Mouse (Mus musculus) heart, embryonic 13.5 days (tissue): ENCODE results near the gene Klhl26. TPM values are rescaled to one million over a fixed set of nuclear protein-coding genes. Genes with fewer than 3 reads are reported as not detected.

Experiments
- ATAC-seq: fragments of 200-750 bp; cut with Nextera tagmentation; 2 replicates; pipeline ENCODE4 v1.8.0; 2017; ENCODE audit warnings: moderate TSS enrichment; ENCODE audit not compliant: insufficient number of reproducible peaks, low FRiP score, low TSS enrichment; ENCODE audit errors: extremely low read depth
- H3K27ac ChIP-seq: fragments of 300-500 bp; sonication (generic); replicated peaks from 2 replicates; pipeline ENCODE4 v1.5.1; 2015; ENCODE audit warnings: moderate library complexity, mild to moderate bottlenecking, inconsistent platforms
- H3K27me3 ChIP-seq: fragments of 300-500 bp; sonication (generic); replicated peaks from 2 replicates; pipeline ENCODE4 v1.6.1; 2015; ENCODE audit warnings: mild to moderate bottlenecking, inconsistent platforms
- H3K36me3 ChIP-seq: fragments of 300-500 bp; sonication (generic); 2 replicates; pipeline ENCODE4 v1.6.1; 2015; ENCODE audit warnings: mild to moderate bottlenecking, inconsistent platforms
- H3K4me1 ChIP-seq: fragments of 300-500 bp; sonication (generic); 2 replicates; pipeline ENCODE4 v1.6.1; 2015; ENCODE audit warnings: inconsistent platforms
- H3K4me2 ChIP-seq: fragments of 300-500 bp; sonication (generic); 2 replicates; pipeline ENCODE4 v1.6.1; 2015; ENCODE audit warnings: inconsistent platforms, mild to moderate bottlenecking, moderate library complexity
- H3K4me3 ChIP-seq: fragments of 300-500 bp; sonication (generic); 2 replicates; pipeline ENCODE4 v1.5.1; 2015; ENCODE audit warnings: moderate library complexity, mild to moderate bottlenecking, inconsistent platforms
- H3K9ac ChIP-seq: fragments of 300-500 bp; sonication (generic); 2 replicates; pipeline ENCODE4 v1.6.1; 2015; ENCODE audit warnings: inconsistent platforms, mild to moderate bottlenecking, moderate library complexity
- H3K9me3 ChIP-seq: fragments of 300-500 bp; sonication (generic); 2 replicates; pipeline ENCODE4 v1.6.1; 2016; ENCODE audit warnings: inconsistent platforms
- WGBS: fragments of 180-500 bp; shearing (Covaris S2); methylation state at CpG from one replicate; pipeline ENCODE4 v1.1.7; 2015; ENCODE audit warnings: mixed read lengths; 5-methylcytosine and 5-hydroxymethylcytosine counted together
- polyA plus RNA-seq: library from polyadenylated mRNA; unstranded; fragments of >200 nt; fragmentation: Nextera tagmentation; extraction: Ambion mirVana; gene quantifications from 2 replicates; pipeline ENCODE4 v1.2.1, GENCODE M21; 2015

Gene Klhl26
- polyA plus RNA-seq, 1 experiment from 2014 or later: 12.4 TPM

- H3K27ac ChIP-seq: peak overlapping the region; percentile 36; the same call in 1 of the 2 replicates
- H3K36me3 ChIP-seq: peaks cover 9% of the 10 kb centered on the region; the same call in 1 of the 2 replicates
- WGBS: 86% methylated on average over 5 of the region's 5 CpGs
- H3K27me3 ChIP-seq: no peaks in the 10 kb centered on the region
- no peak for ATAC-seq
- H3K4me3 ChIP-seq: no peak overlapping the region
- H3K4me2 ChIP-seq: peak overlapping the region; percentile 13; the same call in 1 of the 2 replicates
- peak overlapping the region; percentile 14; the same call in 1 of the 2 replicates for H3K9ac ChIP-seq
- peaks cover 3% of the 10 kb centered on the region; the same call in 1 of the 2 replicates for H3K9me3 ChIP-seq
- peaks cover 40% of the 10 kb centered on the region for H3K4me1 ChIP-seq
Measured at GRCm38 (mm10) chr8:70460199-70460598, 16.6 kb downstream of the Klhl26 start.

GRCm38 (mm10) chr8:70459636-70460035 is 17.1 kb downstream of the Klhl26 start:
- Histone ChIP-seq H3K36me3 (peaks cover 9% of the 10 kb centered on the region; the same call in 1 of the 2 replicates), H3K4me3 (no peak overlapping the region), H3K9ac (no peak overlapping the region), H3K27me3 (no peaks in the 10 kb centered on the region), H3K4me1 (peaks cover 40% of the 10 kb centered on the region), H3K27ac (no peak overlapping the region), H3K4me2 (no peak overlapping the region), H3K9me3 (peaks cover 3% of the 10 kb centered on the region; the same call in 1 of the 2 replicates)
- 91% methylated on average over 2 of the region's 2 CpGs for WGBS
- ATAC-seq: no peak

GRCm38 (mm10) chr8:70458462-70458861 is 18.3 kb downstream of the Klhl26 start:
- H3K27ac ChIP-seq: no peak overlapping the region
- H3K9me3 ChIP-seq: peaks cover 3% of the 10 kb centered on the region; the same call in 1 of the 2 replicates
- no peak overlapping the region for H3K9ac ChIP-seq
- no peak for ATAC-seq
- H3K4me3 ChIP-seq: no peak overlapping the region
- H3K4me2 ChIP-seq: no peak overlapping the region
- H3K27me3 ChIP-seq: no peaks in the 10 kb centered on the region
- H3K4me1 ChIP-seq: peaks cover 49% of the 10 kb centered on the region
- 59% methylated on average over 3 of the region's 3 CpGs for WGBS
- peaks cover 9% of the 10 kb centered on the region; the same call in 1 of the 2 replicates for H3K36me3 ChIP-seq

GRCm38 (mm10) chr8:70457882-70458281 is 18.9 kb downstream of the Klhl26 start:
- no peak for ATAC-seq
- H3K9ac ChIP-seq: no peak overlapping the region
- 0 out of 2 replicates have a peak, but pooled peaks cover 1% of the 10 kb centered on the region for H3K27me3 ChIP-seq
- WGBS: 87% methylated on average over 6 of the region's 6 CpGs
- H3K9me3 ChIP-seq: peaks cover 3% of the 10 kb centered on the region; the same call in 1 of the 2 replicates
- no peak overlapping the region for H3K4me2 ChIP-seq
- H3K27ac ChIP-seq: no peak overlapping the region
- H3K4me1 ChIP-seq: peaks cover 52% of the 10 kb centered on the region
- H3K4me3 ChIP-seq: no peak overlapping the region
- peaks cover 9% of the 10 kb centered on the region; the same call in 1 of the 2 replicates for H3K36me3 ChIP-seq

- no peak overlapping the region for H3K4me3 ChIP-seq
- 96% methylated on average over 1 of the region's 1 CpGs for WGBS
- peaks cover 15% of the 10 kb centered on the region for H3K36me3 ChIP-seq
- H3K4me2 ChIP-seq: no peak overlapping the region
- no peak for ATAC-seq
- H3K27me3 ChIP-seq: peaks cover 7% of the 10 kb centered on the region; the same call in 1 of the 2 replicates
- H3K9ac ChIP-seq: 0 out of 2 replicates have a peak overlapping the region, but pooled peaks have one; percentile 3
- H3K9me3 ChIP-seq: peaks cover 3% of the 10 kb centered on the region; the same call in 1 of the 2 replicates
- peaks cover 54% of the 10 kb centered on the region for H3K4me1 ChIP-seq
- no peak overlapping the region for H3K27ac ChIP-seq
Measured at GRCm38 (mm10) chr8:70456996-70457395, 19.8 kb downstream of the Klhl26 start.

- H3K4me1 ChIP-seq: peaks cover 43% of the 10 kb centered on the region
- H3K4me3 ChIP-seq: no peak overlapping the region
- no peak for ATAC-seq
- no peak overlapping the region for H3K4me2 ChIP-seq
- H3K9me3 ChIP-seq: no peaks in the 10 kb centered on the region
- peaks cover 30% of the 10 kb centered on the region for H3K36me3 ChIP-seq
- H3K27me3 ChIP-seq: peaks cover 21% of the 10 kb centered on the region
- peak overlapping the region; percentile 75 for H3K27ac ChIP-seq
- H3K9ac ChIP-seq: peak overlapping the region; percentile 70
- 46% methylated on average over 5 of the region's 5 CpGs for WGBS
Measured at GRCm38 (mm10) chr8:70453852-70454251, 22.9 kb downstream of the Klhl26 start.

GRCm38 (mm10) chr8:70452196-70452966 is 24.4 kb downstream of the Klhl26 start:
- WGBS: 38% methylated on average over 52 of the region's 52 CpGs
- H3K36me3 ChIP-seq: peaks cover 30% of the 10 kb centered on the region
- peaks cover 53% of the 10 kb centered on the region for H3K4me1 ChIP-seq
- peak overlapping the region; percentile 22 for H3K4me2 ChIP-seq
- no peak for ATAC-seq
- H3K27ac ChIP-seq: no peak overlapping the region
- H3K27me3 ChIP-seq: peaks cover 21% of the 10 kb centered on the region
- H3K9me3 ChIP-seq: no peaks in the 10 kb centered on the region
- no peak overlapping the region for H3K4me3 ChIP-seq
- 0 out of 2 replicates have a peak overlapping the region, but pooled peaks have one; percentile 70 for H3K9ac ChIP-seq

- Histone ChIP-seq H3K27ac (peak overlapping the region; percentile 20), H3K36me3 (peaks cover 30% of the 10 kb centered on the region), H3K27me3 (peaks cover 31% of the 10 kb centered on the region), H3K9me3 (no peaks in the 10 kb centered on the region), H3K9ac (0 out of 2 replicates have a peak overlapping the region, but pooled peaks have one; percentile 37), H3K4me3 (no peak overlapping the region), H3K4me1 (peaks cover 32% of the 10 kb centered on the region), H3K4me2 (no peak overlapping the region)
- 53% methylated on average over 19 of the region's 19 CpGs for WGBS
- no peak for ATAC-seq
Measured at GRCm38 (mm10) chr8:70447639-70448420, 28.9 kb downstream of the Klhl26 start.

GRCm38 (mm10) chr8:70445988-70446387 is 30.8 kb downstream of the Klhl26 start:
- no peak overlapping the region for H3K4me3 ChIP-seq
- H3K27me3 ChIP-seq: peaks cover 17% of the 10 kb centered on the region; the same call in 1 of the 2 replicates
- H3K9me3 ChIP-seq: no peaks in the 10 kb centered on the region
- H3K4me1 ChIP-seq: peaks cover 20% of the 10 kb centered on the region
- peaks cover 15% of the 10 kb centered on the region for H3K36me3 ChIP-seq
- H3K9ac ChIP-seq: no peak overlapping the region
- no peak overlapping the region for H3K27ac ChIP-seq
- H3K4me2 ChIP-seq: no peak overlapping the region
- 72% methylated on average over 1 of the region's 1 CpGs for WGBS
- ATAC-seq: no peak

GRCm38 (mm10) chr8:70443326-70443725 is 33.4 kb downstream of the Klhl26 start:
- Histone ChIP-seq H3K27me3 (peaks cover 16% of the 10 kb centered on the region; the same call in 1 of the 2 replicates), H3K27ac (peak overlapping the region; percentile 53), H3K4me1 (peaks cover 20% of the 10 kb centered on the region), H3K4me3 (no peak overlapping the region), H3K36me3 (no peaks in the 10 kb centered on the region), H3K9ac (no peak overlapping the region), H3K4me2 (no peak overlapping the region), H3K9me3 (no peaks in the 10 kb centered on the region)
- ATAC-seq: no peak
- 64% methylated on average over 4 of the region's 4 CpGs for whole genome bisulfite sequencing

- H3K9me3 ChIP-seq: no peaks in the 10 kb centered on the region
- no peak overlapping the region for H3K4me3 ChIP-seq
- H3K36me3 ChIP-seq: no peaks in the 10 kb centered on the region
- no peak overlapping the region for H3K4me2 ChIP-seq
- no peak overlapping the region for H3K9ac ChIP-seq
- H3K27me3 ChIP-seq: peaks cover 10% of the 10 kb centered on the region; the same call in 1 of the 2 replicates
- no peak for ATAC-seq
- H3K4me1 ChIP-seq: peaks cover 16% of the 10 kb centered on the region
- no peak overlapping the region for H3K27ac ChIP-seq
- WGBS: 62% methylated on average over 3 of the region's 3 CpGs
Measured at GRCm38 (mm10) chr8:70441565-70441964, 35.2 kb downstream of the Klhl26 start.
